Mouse (Mus musculus): ENCODE measurements around the gene Wdr83. TPM values are rescaled to one million over a fixed set of nuclear protein-coding genes. Genes with fewer than 3 reads are reported as not detected.

Wdr83 gene
- polyA plus RNA-seq, 1 experiment from 2014 or later = 48.4 TPM

DNA sequence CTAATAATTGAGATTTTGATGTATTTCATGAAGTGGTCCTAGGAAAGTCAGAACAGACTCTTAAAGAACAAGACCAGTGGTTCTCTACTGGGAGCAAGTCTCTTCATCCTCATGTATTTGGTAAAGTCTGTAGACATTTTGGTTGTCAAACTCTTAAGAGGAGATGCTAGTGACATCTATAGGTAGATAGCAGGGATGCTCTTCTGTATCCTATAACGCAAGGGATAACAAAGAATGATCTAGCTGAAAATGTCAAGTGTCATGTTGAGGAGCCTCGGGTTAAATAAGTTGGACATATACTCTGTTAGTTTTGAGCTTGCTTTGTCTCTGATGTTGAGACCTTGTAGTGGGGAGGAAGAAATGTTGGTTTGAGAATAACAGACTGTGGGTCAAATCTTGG is 53.2 kb downstream of the Wdr83 start:
- peak overlapping the region; percentile 89; the same call in 1 of the 2 replicates for H3K27ac ChIP-seq
- no peaks in the 10 kb centered on the region for H3K9me3 ChIP-seq (replicated peaks)
- peaks cover 48% of the 10 kb centered on the region for H3K36me3 ChIP-seq
- peak overlapping the region; percentile 99 for H3K9ac ChIP-seq
- H3K4me3 ChIP-seq = peak overlapping the region; percentile 99
- 32% methylated on average over 2 of the region's 2 CpGs for WGBS
- H3K4me2 ChIP-seq (replicated peaks) = peak overlapping the region; percentile 78
- no peak for ATAC-seq (ENCODE audit: low FRiP score)
- no peaks in the 10 kb centered on the region for H3K27me3 ChIP-seq
- peaks cover 40% of the 10 kb centered on the region for H3K4me1 ChIP-seq

DNA sequence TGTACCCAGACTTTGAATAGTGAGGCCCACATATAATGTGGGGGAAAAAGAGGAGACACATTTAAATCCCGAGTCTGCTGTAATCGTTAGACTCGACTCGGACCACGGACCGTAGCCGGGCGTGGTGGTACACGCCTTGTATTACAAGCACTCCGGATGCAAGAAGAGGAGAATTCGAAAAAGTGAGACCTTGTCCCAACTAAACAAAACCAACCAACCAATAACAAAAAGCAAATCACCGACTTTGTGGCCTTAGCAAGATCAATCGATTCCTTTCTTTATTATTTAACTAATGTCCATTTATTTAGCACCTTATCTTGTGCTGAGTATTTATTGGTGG is 53.6 kb downstream of the Wdr83 start:
- peak overlapping the region; percentile 99 for H3K4me3 ChIP-seq
- peak overlapping the region; percentile 89 for H3K27ac ChIP-seq

DNA sequence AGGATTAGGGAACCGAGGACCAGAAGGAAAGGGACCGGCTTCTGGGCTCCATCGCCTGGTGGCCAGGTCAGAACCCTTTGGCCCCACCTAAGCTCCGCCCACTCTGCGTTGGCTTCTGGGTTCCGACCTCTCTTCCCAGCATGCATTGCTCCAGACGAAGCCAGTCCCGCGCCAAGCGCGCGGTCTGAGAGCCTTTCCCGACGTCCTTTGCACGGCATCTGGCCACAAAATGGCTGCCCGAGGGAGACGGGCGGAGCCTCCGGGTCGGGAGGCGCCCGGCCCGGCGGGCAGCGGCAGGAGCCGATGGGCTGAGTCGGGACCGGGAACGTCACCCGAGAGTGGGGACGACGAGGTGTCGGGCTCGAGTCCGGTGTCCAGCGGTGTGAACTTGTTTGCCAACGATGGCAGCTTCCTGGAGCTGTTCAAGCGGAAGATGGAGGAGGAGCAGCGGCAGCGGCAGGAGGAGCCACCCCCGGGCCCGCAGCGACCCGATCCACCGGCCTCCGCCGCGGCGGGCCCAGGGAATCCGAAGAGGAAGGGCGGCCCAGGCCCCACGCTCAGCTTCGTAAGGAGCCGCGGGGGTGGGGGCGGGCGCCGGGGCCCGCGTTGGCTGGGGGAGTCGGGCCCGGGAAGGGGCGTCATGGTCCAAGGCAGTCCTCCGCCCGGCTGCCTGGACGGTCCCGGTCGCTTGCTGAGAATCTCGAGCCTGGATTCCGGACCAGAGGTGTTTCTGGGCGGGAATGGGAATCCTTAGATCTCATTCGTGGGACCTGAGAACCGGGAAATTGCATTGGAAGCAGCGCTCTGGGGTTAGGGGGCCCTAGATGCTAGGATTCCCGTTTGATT is 54.2 kb downstream of the Wdr83 start, which contains the start of gene Trir:
Trir (plus strand) TSS at position 154 of the 846 bp plus-strand sequence.
- Histone ChIP-seq H3K9ac (peak within 1 kb of the TSS; percentile 99), H3K27me3 (no peaks in the 10 kb centered on the region), H3K9me3 (replicated peaks) (no peaks in the 10 kb centered on the region), H3K36me3 (peaks cover 47% of the 10 kb centered on the region), H3K4me2 (replicated peaks) (peak within 1 kb of the TSS; percentile 97), H3K4me1 (peaks cover 40% of the 10 kb centered on the region), H3K27ac (peak within 1 kb of the TSS; percentile 89), H3K4me3 (peak within 1 kb of the TSS; percentile 99)
- WGBS = under 1% methylated on average over 73 of the region's 75 CpGs
- ATAC-seq (ENCODE audit: low FRiP score) = peak; percentile 77

More for the DNA sequence above, 53.6 kb downstream of the Wdr83 start:
- H3K27me3 ChIP-seq = no peaks in the 10 kb centered on the region
- no peaks in the 10 kb centered on the region for H3K9me3 ChIP-seq (replicated peaks)
- H3K36me3 ChIP-seq = peaks cover 47% of the 10 kb centered on the region
- 1% methylated on average over 13 of the region's 13 CpGs for WGBS
- peaks cover 40% of the 10 kb centered on the region for H3K4me1 ChIP-seq
- H3K9ac ChIP-seq = peak overlapping the region; percentile 99
- no peak for ATAC-seq (ENCODE audit: low FRiP score)
- peak overlapping the region; percentile 78 for H3K4me2 ChIP-seq (replicated peaks)

DNA sequence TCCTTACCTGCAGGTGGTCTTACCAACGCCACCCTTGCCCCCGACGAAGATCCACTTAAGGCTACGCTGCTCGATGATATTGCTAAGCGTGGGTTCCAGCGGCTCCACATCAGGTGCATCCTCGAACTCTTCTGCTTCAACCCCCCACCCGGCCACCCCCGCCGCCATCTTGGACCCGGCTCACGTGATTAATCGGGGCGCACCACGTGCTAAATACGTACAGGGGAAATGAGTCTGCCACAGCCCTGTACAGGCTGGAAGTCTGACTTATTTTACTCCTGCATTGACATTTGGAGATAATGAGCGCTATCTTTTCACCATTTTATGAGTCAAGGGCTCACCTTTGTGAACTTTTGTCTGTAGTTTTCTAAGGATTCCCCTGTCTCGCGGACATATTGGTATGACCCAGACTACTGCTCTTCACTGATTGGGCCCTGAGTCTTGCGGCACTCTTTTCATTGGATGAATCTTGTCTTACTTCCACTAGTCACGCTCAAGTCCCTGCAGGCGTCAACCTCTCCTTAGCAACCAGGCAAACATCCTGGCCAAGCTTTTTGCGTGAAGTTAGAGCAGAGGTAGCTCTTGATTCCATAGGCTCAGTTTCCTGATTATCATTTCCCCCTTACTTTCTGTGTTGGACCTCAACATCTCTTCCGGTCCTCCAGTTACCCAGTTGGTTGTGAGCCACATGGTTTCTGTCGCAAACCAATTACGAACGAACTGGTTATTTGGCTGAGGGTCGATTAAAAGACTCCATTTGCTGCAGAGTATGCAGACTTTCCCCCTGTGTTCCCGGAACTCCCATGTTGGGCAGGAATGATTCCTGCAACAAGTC is 55.8 kb downstream of the Wdr83 start, which contains the start of gene Asna1:
Asna1 (minus strand) TSS at position 184 of the 835 bp plus-strand sequence.
- no peaks in the 10 kb centered on the region for H3K27me3 ChIP-seq
- peaks cover 40% of the 10 kb centered on the region for H3K4me1 ChIP-seq
- peak within 1 kb of the TSS; percentile 91 for H3K4me3 ChIP-seq
- H3K36me3 ChIP-seq = peaks cover 50% of the 10 kb centered on the region
- H3K27ac ChIP-seq = peak within 1 kb of the TSS; percentile 89
- H3K9ac ChIP-seq = peak within 1 kb of the TSS; percentile 85
- 8% methylated on average over 30 of the region's 30 CpGs for WGBS
- H3K9me3 ChIP-seq (replicated peaks) = no peaks in the 10 kb centered on the region
- peak; percentile 86 for ATAC-seq (ENCODE audit: low FRiP score)
- peak within 1 kb of the TSS; percentile 97 for H3K4me2 ChIP-seq (replicated peaks)

Small RNA genes within 50 kb of the gene (microRNA-seq; reads per million reads assigned to microRNA genes)
- gene Gm23388 (4.6 reads per million, percentile 11 among the genes with 10 or more reads in this experiment), gene Mir7070 (1.9 reads per million)

Other genes with a start within 250 kb of the Wdr83 start
- 35.7 and 38.6 TPM in 2 replicates for gene Gadd45gip1, start 249.8 kb downstream of the Wdr83 start, polyA plus RNA-seq (2016; fragmentation: Nextera tagmentation; extraction: Ambion mirVana)
- gene Rad23a, start 240.6 kb downstream of the Wdr83 start, polyA plus RNA-seq (2016; fragmentation: Nextera tagmentation; extraction: Ambion mirVana) = 88.8 and 101 TPM in 2 replicates
- gene Calr, start 234.4 kb downstream of the Wdr83 start, polyA plus RNA-seq (2016; fragmentation: Nextera tagmentation; extraction: Ambion mirVana) = 792 and 820 TPM in 2 replicates
- 92.2 and 98.9 TPM in 2 replicates for gene Farsa, start 224.3 kb downstream of the Wdr83 start, polyA plus RNA-seq (2016; fragmentation: Nextera tagmentation; extraction: Ambion mirVana)
- gene Syce2, start 209.2 kb downstream of the Wdr83 start, polyA plus RNA-seq (2016; fragmentation: Nextera tagmentation; extraction: Ambion mirVana) = 37.2 TPM in 2 replicates
- 32.8 and 35.0 TPM in 2 replicates for gene Gcdh, start 187.4 kb downstream of the Wdr83 start, polyA plus RNA-seq (2016; fragmentation: Nextera tagmentation; extraction: Ambion mirVana)
- 3.7 and 4.2 TPM in 2 replicates for gene Klf1, start 179.4 kb downstream of the Wdr83 start, polyA plus RNA-seq (2016; fragmentation: Nextera tagmentation; extraction: Ambion mirVana)
- gene Dnase2a, start 172.7 kb downstream of the Wdr83 start, polyA plus RNA-seq (2016; fragmentation: Nextera tagmentation; extraction: Ambion mirVana) = 7.6 and 8.6 TPM in 2 replicates
- gene Mast1, start 143.9 kb downstream of the Wdr83 start, polyA plus RNA-seq (2016; fragmentation: Nextera tagmentation; extraction: Ambion mirVana) = 36.8 and 37.9 TPM in 2 replicates
- gene Rtbdn, start 134.3 kb downstream of the Wdr83 start, polyA plus RNA-seq (2016; fragmentation: Nextera tagmentation; extraction: Ambion mirVana) = 1.5 and 1.6 TPM in 2 replicates
- gene Gm49661, start 111.9 kb downstream of the Wdr83 start, polyA plus RNA-seq (2016; fragmentation: Nextera tagmentation; extraction: Ambion mirVana) = not detected in 2 replicates
- 1,088 and 1,187 TPM in 2 replicates for gene Prdx2, start 111.7 kb downstream of the Wdr83 start, polyA plus RNA-seq (2016; fragmentation: Nextera tagmentation; extraction: Ambion mirVana)
- 77.4 and 77.9 TPM in 2 replicates for gene Rnaseh2a, start 111.5 kb downstream of the Wdr83 start, polyA plus RNA-seq (2016; fragmentation: Nextera tagmentation; extraction: Ambion mirVana)
- 6.0 and 7.5 TPM in 2 replicates for gene Junb, start 102.6 kb downstream of the Wdr83 start, polyA plus RNA-seq (2016; fragmentation: Nextera tagmentation; extraction: Ambion mirVana)
- 16.3 and 18.7 TPM in 2 replicates for gene Hook2, start 90.7 kb downstream of the Wdr83 start, polyA plus RNA-seq (2016; fragmentation: Nextera tagmentation; extraction: Ambion mirVana)
- not detected in 2 replicates for gene Best2, start 66.8 kb downstream of the Wdr83 start, polyA plus RNA-seq (2016; fragmentation: Nextera tagmentation; extraction: Ambion mirVana)
- gene Asna1, start 56.0 kb downstream of the Wdr83 start, polyA plus RNA-seq (2016; fragmentation: Nextera tagmentation; extraction: Ambion mirVana) = 127 and 128 TPM in 2 replicates
- gene Trir, start 54.5 kb downstream of the Wdr83 start, polyA plus RNA-seq (2016; fragmentation: Nextera tagmentation; extraction: Ambion mirVana) = 162 and 174 TPM in 2 replicates
- 41.3 and 41.9 TPM in 2 replicates for gene Tnpo2, start 44.4 kb downstream of the Wdr83 start, polyA plus RNA-seq (2016; fragmentation: Nextera tagmentation; extraction: Ambion mirVana)
- gene Fbxw9, start 21.3 kb downstream of the Wdr83 start, polyA plus RNA-seq (2016; fragmentation: Nextera tagmentation; extraction: Ambion mirVana) = 42.4 and 43.6 TPM in 2 replicates
- 0.85 and 1.2 TPM in 2 replicates for gene Gm5741, start 13.3 kb downstream of the Wdr83 start, polyA plus RNA-seq (2016; fragmentation: Nextera tagmentation; extraction: Ambion mirVana)
- gene Dhps, start 9.5 kb downstream of the Wdr83 start, polyA plus RNA-seq (2016; fragmentation: Nextera tagmentation; extraction: Ambion mirVana) = 69.2 and 76.9 TPM in 2 replicates
- gene Wdr83os, start 566 bp downstream of the Wdr83 start, polyA plus RNA-seq (2016; fragmentation: Nextera tagmentation; extraction: Ambion mirVana) = 93.6 and 108 TPM in 2 replicates
- gene Man2b1, start 2.0 kb upstream of the Wdr83 start, polyA plus RNA-seq (2016; fragmentation: Nextera tagmentation; extraction: Ambion mirVana) = 19.7 and 22.4 TPM in 2 replicates
- gene Zfp791, start 41.8 kb upstream of the Wdr83 start, polyA plus RNA-seq (2016; fragmentation: Nextera tagmentation; extraction: Ambion mirVana) = 1.7 and 2.7 TPM in 2 replicates
- 0.09 TPM in 1 of 2 replicates, not detected in the other for gene Cks1brt, start 70.6 kb upstream of the Wdr83 start, polyA plus RNA-seq (2016; fragmentation: Nextera tagmentation; extraction: Ambion mirVana)
- gene Olfr371, start 144.7 kb upstream of the Wdr83 start, polyA plus RNA-seq (2016; fragmentation: Nextera tagmentation; extraction: Ambion mirVana) = not detected in 2 replicates
- 82.1 and 86.0 TPM in 2 replicates for gene Orc6, start 218.3 kb upstream of the Wdr83 start, polyA plus RNA-seq (2016; fragmentation: Nextera tagmentation; extraction: Ambion mirVana)
- 168 and 179 TPM in 2 replicates for gene Vps35, start 218.5 kb upstream of the Wdr83 start, polyA plus RNA-seq (2016; fragmentation: Nextera tagmentation; extraction: Ambion mirVana)